Mouse (Mus musculus) urinary bladder, adult 18-20 months (tissue): ENCODE data around the gene Slc44a1.

Experiments
- DNase-seq, 2 experiments: peaks; one replicate each; pipeline ENCODE4 v3.0.0; 2022; ENCODE audit warnings: low spot score in 2 of 2, mixed read lengths in 2 of 2

Slc44a1 gene

GRCm38 (mm10) chr4:53614576-53615225, 174.5 kb downstream of the Slc44a1 start:
- DNase-seq: no peak

GRCm38 (mm10) chr4:53617968-53618367, 177.8 kb downstream of the Slc44a1 start:
- no peak for DNase-seq

GRCm38 (mm10) chr4:53620104-53620503, 179.9 kb downstream of the Slc44a1 start:
- no peak for DNase-seq

- DNase-seq: no peak
Observed at GRCm38 (mm10) chr4:53621084-53621483, 180.9 kb downstream of the Slc44a1 start.

- DNase-seq: no peak
Observed at GRCm38 (mm10) chr4:53621490-53621889, 181.3 kb downstream of the Slc44a1 start.

GRCm38 (mm10) chr4:53623711-53624110, 183.5 kb downstream of the Slc44a1 start:
- no peak for DNase-seq

- DNase-seq: no peak
Observed at GRCm38 (mm10) chr4:53624816-53625215, 184.6 kb downstream of the Slc44a1 start.

GRCm38 (mm10) chr4:53625263-53625662, 185.1 kb downstream of the Slc44a1 start:
- DNase-seq: no peak

GRCm38 (mm10) chr4:53628924-53629323, 188.7 kb downstream of the Slc44a1 start:
- DNase-seq: peak in 1 of 2 experiments; percentile 16

- no peak for DNase-seq
Observed at GRCm38 (mm10) chr4:53630963-53631315, 190.7 kb downstream of the Slc44a1 start.

GRCm38 (mm10) chr4:53631316-53632010, 191.2 kb downstream of the Slc44a1 start, which contains the start of gene Fsd1l:
Gene Fsd1l (plus strand): TSS chr4:53631471.
- DNase-seq: peak; percentile 56 to 63

GRCm38 (mm10) chr4:53632011-53632349, 191.8 kb downstream of the Slc44a1 start:
- DNase-seq: no peak

GRCm38 (mm10) chr4:53635336-53635735, 195.1 kb downstream of the Slc44a1 start:
- DNase-seq: no peak

- no peak for DNase-seq
Observed at GRCm38 (mm10) chr4:53637269-53637909, 197.2 kb downstream of the Slc44a1 start.

GRCm38 (mm10) chr4:53638549-53639123, 198.4 kb downstream of the Slc44a1 start:
- DNase-seq: no peak

GRCm38 (mm10) chr4:53658029-53658428, 217.8 kb downstream of the Slc44a1 start:
- no peak for DNase-seq

- DNase-seq: no peak
Observed at GRCm38 (mm10) chr4:53660711-53661110, 220.5 kb downstream of the Slc44a1 start.
